20 mouse cellular contexts compared by ENCODE assay signal in the genomic region with DNA sequence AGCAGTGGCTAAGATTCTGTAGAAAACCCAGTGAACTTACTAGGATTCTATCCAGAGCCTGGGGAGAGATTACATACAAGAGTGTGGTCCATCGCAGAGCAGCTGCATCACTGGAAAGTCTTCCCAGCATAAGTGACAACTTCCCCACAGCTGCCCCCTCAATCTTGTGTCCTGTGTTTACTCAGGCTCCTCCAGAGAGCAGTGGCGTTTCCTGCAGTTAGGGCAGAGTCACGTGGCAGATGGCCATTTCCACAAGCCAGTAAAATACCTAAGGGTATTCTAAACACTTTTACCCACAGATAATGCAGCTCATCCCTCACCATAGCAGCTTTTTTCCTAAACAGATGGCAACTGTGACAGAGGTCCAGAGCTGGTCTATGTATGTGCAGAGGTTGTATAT. TPM values are rescaled to one million over a fixed set of nuclear protein-coding genes. Genes with fewer than 3 reads are reported as not detected.
DNase-seq lines count a peak whose midpoint lies in the region; ATAC-seq and TF ChIP-seq lines count a peak whose summit lies in the region.
"Had no signal": no experiment of that assay in that cellular context is flagged by ENCODE, and none has a peak within 500 bp of the region (broad histone marks: within the 10 kb centered on the region; RNA-seq: fewer than 3 reads in every experiment).

No protein-coding gene starts in this region.

- 20% methylated on average over 3 of the region's 3 CpGs for WGBS in heart, embryonic 14.5 days
- WGBS in midbrain, embryonic 14.5 days = 50% methylated on average over 3 of the region's 3 CpGs
- 54% methylated on average over 3 of the region's 3 CpGs for WGBS in midbrain, embryonic 10.5 days
- 14% methylated on average over 3 of the region's 3 CpGs for WGBS in intestine, embryonic 16.5 days
- 39% methylated on average over 3 of the region's 3 CpGs for WGBS in thymus, adult 2 months

- H3K4me1 ChIP-seq in heart, embryonic 14.5 days (ENCODE audit: control insufficient read depth in 2 of 2, insufficient read depth in 2 of 2, low read length in 2 of 2) = no peaks in the 10 kb centered on the region
- H3K4me1 ChIP-seq in midbrain, embryonic 14.5 days (ENCODE audit: control insufficient read depth, insufficient read depth, low read length) = no peaks in the 10 kb centered on the region
- H3K4me1 ChIP-seq in midbrain, embryonic 10.5 days = 0 out of 2 replicates have a peak, but pooled peaks cover 6% of the 10 kb centered on the region
- peaks cover 2% of the 10 kb centered on the region for H3K4me1 ChIP-seq in ES-Bruce4 (ENCODE audit: control insufficient read depth, insufficient read depth, low read length)
- H3K4me1 ChIP-seq in intestine, embryonic 16.5 days (ENCODE audit: control insufficient read depth, insufficient read depth, low read length) = no peaks in the 10 kb centered on the region
- H3K4me1 ChIP-seq in thymus, adult 2 months (replicated peaks; ENCODE audit: control insufficient read depth, insufficient read depth, low read length) = peaks cover 4% of the 10 kb centered on the region
- H3K4me1 ChIP-seq: forebrain, embryonic 13.5 days; hindbrain, embryonic 13.5 days; limb, embryonic 15.5 days; neural tube, embryonic 12.5 days had no signal

- TF ChIP-seq CTCF in ES-Bruce4 (IDR thresholded peaks at IDR 0.05; ENCODE audit: low read depth, low read length) = no peak
- no peak for TF ChIP-seq CTCF in thymus, adult 2 months (IDR thresholded peaks at IDR 0.05; ENCODE audit: borderline replicate concordance, control insufficient read depth, extremely low read depth, insufficient read depth, low read length, poor library complexity)

- ATAC-seq in heart, embryonic 14.5 days (ENCODE audit: insufficient number of reproducible peaks, insufficient read depth, low FRiP score, low read depth) = peak; percentile 61; the same call in 1 of the 2 replicates
- ATAC-seq in midbrain, embryonic 14.5 days (ENCODE audit: low FRiP score, low TSS enrichment) = no peak
- ATAC-seq in intestine, embryonic 16.5 days = no peak
- ATAC-seq: forebrain, embryonic 13.5 days; Patski had no signal

- no peak for TF ChIP-seq POLR2A in ES-Bruce4 (IDR thresholded peaks at IDR 0.05; ENCODE audit: insufficient read depth, low read length)
- TF ChIP-seq POLR2A in thymus, adult 2 months (IDR thresholded peaks at IDR 0.05; ENCODE audit: control insufficient read depth, extremely low read depth, insufficient read depth, low read length, poor library complexity) = no peak

- H3K36me3 ChIP-seq in heart, embryonic 14.5 days (ENCODE audit: control insufficient read depth, insufficient read depth, low read length) = no peaks in the 10 kb centered on the region
- H3K36me3 ChIP-seq in midbrain, embryonic 14.5 days (ENCODE audit: control insufficient read depth, insufficient read depth, low read length) = no peaks in the 10 kb centered on the region
- no peaks in the 10 kb centered on the region for H3K36me3 ChIP-seq in midbrain, embryonic 10.5 days
- peaks cover 5% of the 10 kb centered on the region for H3K36me3 ChIP-seq in ES-Bruce4 (ENCODE audit: control insufficient read depth, insufficient read depth, low read length, poor library complexity, severe bottlenecking)
- no peaks in the 10 kb centered on the region for H3K36me3 ChIP-seq in intestine, embryonic 16.5 days (ENCODE audit: control insufficient read depth, insufficient read depth, low read length)
- no peaks in the 10 kb centered on the region for H3K36me3 ChIP-seq in thymus, adult 2 months (ENCODE audit: control insufficient read depth, insufficient read depth, low read length)
- H3K36me3 ChIP-seq: hindbrain, embryonic 13.5 days; limb, embryonic 15.5 days; neural tube, embryonic 12.5 days had no signal

- 0 out of 2 replicates have a peak, but pooled peaks have one; percentile 63 for TF ChIP-seq EP300 in ES-Bruce4 (IDR thresholded peaks at IDR 0.05; ENCODE audit: insufficient read depth, low read depth, low read length)

- H3K27ac ChIP-seq in heart, embryonic 14.5 days (replicated peaks in 1 of 2; ENCODE audit: control insufficient read depth in 1 of 2, insufficient read depth in 1 of 2, low read depth in 2 of 2, low read length in 2 of 2) = peak overlapping the region in 1 of 2 experiments; percentile 53; a peak in 1 of 4 replicates
- H3K27ac ChIP-seq in midbrain, embryonic 14.5 days (replicated peaks; ENCODE audit: low read depth, low read length) = no peak overlapping the region
- no peak overlapping the region for H3K27ac ChIP-seq in midbrain, embryonic 10.5 days (replicated peaks)
- peak overlapping the region; percentile 96 for H3K27ac ChIP-seq in ES-Bruce4 (ENCODE audit: insufficient read depth, low read length)
- H3K27ac ChIP-seq in intestine, embryonic 16.5 days (ENCODE audit: low read length) = no peak overlapping the region; the same call in 1 of the 2 replicates
- no peak overlapping the region for H3K27ac ChIP-seq in thymus, adult 2 months (ENCODE audit: control insufficient read depth, insufficient read depth, low read length)
- H3K27ac ChIP-seq: forebrain, embryonic 13.5 days; hindbrain, embryonic 13.5 days; limb, embryonic 15.5 days; neural tube, embryonic 12.5 days had no signal

- no peaks in the 10 kb centered on the region for H3K9me3 ChIP-seq in heart, embryonic 14.5 days (ENCODE audit: control insufficient read depth, low read length)
- H3K9me3 ChIP-seq in midbrain, embryonic 14.5 days (ENCODE audit: control insufficient read depth, low read length) = no peaks in the 10 kb centered on the region
- H3K9me3 ChIP-seq in midbrain, embryonic 10.5 days (replicated peaks) = no peaks in the 10 kb centered on the region
- 0 out of 2 replicates have a peak, but pooled peaks cover 2% of the 10 kb centered on the region for H3K9me3 ChIP-seq in ES-Bruce4 (replicated peaks; ENCODE audit: control insufficient read depth, insufficient read depth, low read length, poor library complexity, severe bottlenecking)
- H3K9me3 ChIP-seq in intestine, embryonic 16.5 days (ENCODE audit: control insufficient read depth, low read length) = no peaks in the 10 kb centered on the region
- H3K9me3 ChIP-seq: forebrain, embryonic 13.5 days; hindbrain, embryonic 13.5 days; limb, embryonic 15.5 days; neural tube, embryonic 12.5 days had no signal

- peak overlapping the region; percentile 46 for H3K4me2 ChIP-seq in heart, embryonic 14.5 days (ENCODE audit: low read length)
- H3K4me2 ChIP-seq in midbrain, embryonic 14.5 days (ENCODE audit: low read length) = no peak overlapping the region
- H3K4me2 ChIP-seq in intestine, embryonic 16.5 days (ENCODE audit: low read depth, low read length) = peak overlapping the region; percentile 3; the same call in 1 of the 2 replicates
- H3K4me2 ChIP-seq: forebrain, embryonic 13.5 days; hindbrain, embryonic 13.5 days; limb, embryonic 15.5 days; neural tube, embryonic 12.5 days had no signal

- H3K4me3 ChIP-seq in heart, embryonic 14.5 days (ENCODE audit: control insufficient read depth in 1 of 2, insufficient read depth in 1 of 2, low read depth in 1 of 2, low read length in 2 of 2) = 0 out of 4 replicates have a peak overlapping the region, but pooled peaks of 1 of the 2 experiments have one; percentile 16
- no peak overlapping the region for H3K4me3 ChIP-seq in midbrain, embryonic 14.5 days (replicated peaks; ENCODE audit: low read depth, low read length)
- H3K4me3 ChIP-seq in midbrain, embryonic 10.5 days = no peak overlapping the region
- peak overlapping the region; percentile 69 for H3K4me3 ChIP-seq in ES-Bruce4 (ENCODE audit: low read depth, low read length)
- H3K4me3 ChIP-seq in intestine, embryonic 16.5 days (ENCODE audit: low read length) = no peak overlapping the region
- H3K4me3 ChIP-seq in thymus, adult 2 months (ENCODE audit: control insufficient read depth, insufficient read depth, low read length) = no peak overlapping the region
- H3K4me3 ChIP-seq: forebrain, embryonic 13.5 days; hindbrain, embryonic 13.5 days; limb, embryonic 15.5 days; neural tube, embryonic 12.5 days had no signal

- 0 out of 2 replicates have a peak, but pooled peaks cover 4% of the 10 kb centered on the region for H3K27me3 ChIP-seq in heart, embryonic 14.5 days (ENCODE audit: control insufficient read depth, insufficient read depth, low read length)
- H3K27me3 ChIP-seq in midbrain, embryonic 14.5 days (ENCODE audit: control insufficient read depth, insufficient read depth, low read length) = 0 out of 2 replicates have a peak, but pooled peaks cover 7% of the 10 kb centered on the region
- peaks cover 9% of the 10 kb centered on the region; the same call in 1 of the 2 replicates for H3K27me3 ChIP-seq in midbrain, embryonic 10.5 days (ENCODE audit: low read depth, poor library complexity, severe bottlenecking)
- no peaks in the 10 kb centered on the region for H3K27me3 ChIP-seq in ES-Bruce4 (ENCODE audit: control insufficient read depth, insufficient read depth, low read length, poor library complexity, severe bottlenecking)
- no peaks in the 10 kb centered on the region for H3K27me3 ChIP-seq in intestine, embryonic 16.5 days (replicated peaks; ENCODE audit: control insufficient read depth, insufficient read depth, low read length)
- H3K27me3 ChIP-seq in thymus, adult 2 months (ENCODE audit: control insufficient read depth, insufficient read depth, low read length) = no peaks in the 10 kb centered on the region
- H3K27me3 ChIP-seq: neural tube, embryonic 12.5 days; Patski had no signal

- no peak for DNase-seq in heart, postnatal 36 days
- no peak for DNase-seq in midbrain, embryonic 14.5 days
- no peak for DNase-seq in midbrain, embryonic 10.5 days (ENCODE audit: low spot score)
- DNase-seq in thymus, adult 2 months = no peak
- DNase-seq in cerebellum, postnatal 10 days = no peak
- DNase-seq: adrenal gland, postnatal 36 days; cerebellum, adult 8-10 months; gastrocnemius, postnatal 25 days; layer of hippocampus, postnatal 36 days; lung, postnatal 4 days; right cerebral cortex, postnatal 14 days; thymus, postnatal 4 days had no signal

- peak overlapping the region; percentile 48 for H3K9ac ChIP-seq in heart, embryonic 14.5 days (ENCODE audit: low read length)
- peak overlapping the region; percentile 9; the same call in 1 of the 2 replicates for H3K9ac ChIP-seq in midbrain, embryonic 14.5 days (replicated peaks; ENCODE audit: low read length)
- peak overlapping the region; percentile 84 for H3K9ac ChIP-seq in ES-Bruce4 (ENCODE audit: low read depth, poor library complexity, severe bottlenecking)
- H3K9ac ChIP-seq in intestine, embryonic 16.5 days (ENCODE audit: low read depth, low read length) = no peak overlapping the region
- H3K9ac ChIP-seq: forebrain, embryonic 13.5 days; hindbrain, embryonic 13.5 days; limb, embryonic 15.5 days; neural tube, embryonic 12.5 days had no signal

- intact Hi-C loops in heart, postnatal 36 days (cut with DNase I) = loop anchor here (2.0 kb wide), 1 partner anchor 200 kb away; no protein-coding TSS in a partner anchor

RNA-seq across cellular contexts. Expression of gene Lat, which starts 44.6 kb away (rescaled TPM):
- polyA plus RNA-seq in heart, embryonic 14.5 days (2014; fragmentation: Nextera tagmentation; extraction: Ambion mirVana) = 3.3 and 3.4 TPM in 2 replicates
- total RNA-seq in heart, postnatal 36 days (2021) = under 1 TPM in 1 of 2 experiments, not detected in 1; 0.33 TPM
- polyA plus RNA-seq in midbrain, embryonic 14.5 days (2014; fragmentation: Nextera tagmentation; extraction: Ambion mirVana) = 0.65 and 0.92 TPM in 2 replicates
- polyA plus RNA-seq in midbrain, embryonic 10.5 days (2016; fragmentation: Nextera tagmentation; extraction: Ambion mirVana) = 1.6 and 2.6 TPM in 2 replicates
- 3.0 and 4.2 TPM in 2 replicates for polyA plus RNA-seq in ES-Bruce4 (2011; ENCODE audit: insufficient read depth, insufficient read length, low read depth, missing spikeins)
- polyA plus RNA-seq in intestine, embryonic 16.5 days (2015; fragmentation: Nextera tagmentation; extraction: Ambion mirVana) = 0.78 and 1.3 TPM in 2 replicates
- 2,604 and 2,615 TPM in 2 replicates for polyA plus RNA-seq in thymus, adult 2 months (2012; rRNA removed)

RNA-seq across cellular contexts. Expression of gene Sbk1, which starts 52.4 kb away (rescaled TPM):
- polyA plus RNA-seq in heart, embryonic 14.5 days (2014; fragmentation: Nextera tagmentation; extraction: Ambion mirVana) = 15.2 and 16.8 TPM in 2 replicates
- 10 to 100 TPM; 76.8 to 94.9 TPM for total RNA-seq in heart, postnatal 36 days (2021)
- 391 and 401 TPM in 2 replicates for polyA plus RNA-seq in midbrain, embryonic 14.5 days (2014; fragmentation: Nextera tagmentation; extraction: Ambion mirVana)
- 91.5 and 129 TPM in 2 replicates for polyA plus RNA-seq in midbrain, embryonic 10.5 days (2016; fragmentation: Nextera tagmentation; extraction: Ambion mirVana)
- 24.7 TPM in 2 replicates for polyA plus RNA-seq in ES-Bruce4 (2011; ENCODE audit: insufficient read depth, insufficient read length, low read depth, missing spikeins)
- 7.1 and 8.9 TPM in 2 replicates for polyA plus RNA-seq in intestine, embryonic 16.5 days (2015; fragmentation: Nextera tagmentation; extraction: Ambion mirVana)
- 78.1 and 82.0 TPM in 2 replicates for polyA plus RNA-seq in thymus, adult 2 months (2012; rRNA removed)

RNA-seq across cellular contexts. Expression of gene Spns1, which starts 52.5 kb away (rescaled TPM):
- polyA plus RNA-seq in heart, embryonic 14.5 days (2014; fragmentation: Nextera tagmentation; extraction: Ambion mirVana) = 35.1 and 35.8 TPM in 2 replicates
- total RNA-seq in heart, postnatal 36 days (2021) = 10 to 100 TPM; 31.5 to 33.1 TPM
- polyA plus RNA-seq in midbrain, embryonic 14.5 days (2014; fragmentation: Nextera tagmentation; extraction: Ambion mirVana) = 60.4 and 74.5 TPM in 2 replicates
- polyA plus RNA-seq in midbrain, embryonic 10.5 days (2016; fragmentation: Nextera tagmentation; extraction: Ambion mirVana) = 67.6 and 68.9 TPM in 2 replicates
- 52.3 and 62.0 TPM in 2 replicates for polyA plus RNA-seq in ES-Bruce4 (2011; ENCODE audit: insufficient read depth, insufficient read length, low read depth, missing spikeins)
- polyA plus RNA-seq in intestine, embryonic 16.5 days (2015; fragmentation: Nextera tagmentation; extraction: Ambion mirVana) = 70.0 and 76.2 TPM in 2 replicates
- 457 and 489 TPM in 2 replicates for polyA plus RNA-seq in thymus, adult 2 months (2012; rRNA removed)

Comparison
In these comparisons a context has a peak if more than half of its experiments do, and no peak if none do; other contexts are left out.
1. RNA of gene Lat, which starts 44.6 kb away (polyA plus RNA-seq): 2,604 to 2,615 TPM in thymus, adult 2 months; 3.0 to 4.2 TPM in ES-Bruce4, 3.3 to 3.4 TPM in heart, embryonic 14.5 days, 1.6 to 2.6 TPM in midbrain, embryonic 10.5 days, 0.65 to 0.92 TPM in midbrain, embryonic 14.5 days and 0.78 to 1.3 TPM in intestine, embryonic 16.5 days; every median in the first group is over 100 times any median in the second.